Mouse (Mus musculus) spleen, postnatal 36 days (tissue): Measurements from ENCODE around the gene Calm4.
"Not testable (repeated sequence)": the region's sequence is repeated elsewhere in the genome, so short reads cannot be mapped to it uniquely, and the experiment has no call there.

Experiments
- DNase-seq, 2 experiments: peaks; one replicate each; pipeline ENCODE4 v3.0.0; 2022; ENCODE audit warnings: low spot score in 2 of 2, mixed read lengths in 1 of 2

The Calm4 gene

DNA sequence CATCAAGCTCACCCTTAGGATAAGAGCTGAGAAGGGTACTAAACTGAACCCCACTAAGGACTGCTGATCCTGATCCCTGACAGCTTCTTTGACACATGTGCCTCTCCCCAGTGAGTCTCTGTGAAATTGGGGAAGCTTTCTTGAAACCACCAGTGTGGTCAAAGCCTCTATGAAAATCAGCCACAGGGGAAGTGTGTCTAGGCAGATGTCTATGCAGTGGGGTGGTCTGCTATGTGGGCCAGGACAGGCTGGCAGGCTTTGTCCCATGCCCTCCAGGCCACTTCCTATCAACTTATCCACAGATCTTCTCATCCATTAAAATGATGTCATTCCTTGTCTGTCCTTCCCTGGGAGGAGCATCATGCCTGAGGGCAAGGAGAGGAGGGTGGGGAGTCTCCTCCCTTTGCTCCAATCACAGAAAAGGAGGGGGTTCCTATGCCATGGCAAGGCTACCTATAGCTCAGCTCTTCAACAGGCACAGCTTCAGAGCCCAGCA lies at the start of gene Calm4:
Gene Calm4, plus strand, starts transcription at position 446 of the 496 bp plus-strand sequence.
- DNase-seq: not testable (repeated sequence)

DNA sequence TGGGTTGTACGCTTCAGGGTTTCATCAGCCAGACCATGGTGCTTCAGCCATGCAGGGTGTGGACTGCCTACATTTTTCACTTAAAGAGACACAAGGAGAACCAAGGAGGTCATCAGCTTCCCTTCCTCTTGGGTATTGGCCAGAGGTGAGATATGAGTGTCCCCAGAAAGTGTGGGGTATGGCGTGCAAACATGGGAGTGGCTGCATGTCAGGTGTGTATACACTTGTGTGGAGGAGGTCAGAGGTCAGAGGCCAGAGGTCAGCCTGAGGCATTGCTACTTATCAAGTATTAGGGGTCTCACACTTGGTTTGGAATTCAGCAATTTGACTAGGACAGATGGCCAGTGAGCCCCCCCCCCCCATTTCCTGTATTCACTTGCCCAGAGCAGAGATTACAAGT lies 49.0 kb upstream of the Calm4 start:
- no peak for DNase-seq

DNA sequence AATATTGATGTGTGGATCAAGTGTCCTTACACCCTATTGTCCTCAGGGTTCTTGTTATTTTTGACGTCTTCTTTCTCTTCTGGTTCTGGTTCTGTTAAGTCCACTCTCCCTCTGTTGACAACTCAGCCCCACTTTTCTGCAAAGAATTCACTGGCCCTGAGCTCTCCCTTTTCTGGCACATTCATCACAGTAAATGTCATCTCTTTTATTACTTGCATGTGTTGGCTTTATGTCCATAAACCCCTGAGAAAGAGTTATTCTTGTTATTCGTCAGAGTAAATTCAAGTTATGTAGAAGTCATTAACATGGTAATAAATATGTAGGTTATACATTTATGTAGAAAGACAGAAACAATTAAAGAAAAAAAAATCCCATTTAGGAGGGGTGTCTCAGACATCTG lies 48.0 kb upstream of the Calm4 start:
- DNase-seq: no peak

DNA sequence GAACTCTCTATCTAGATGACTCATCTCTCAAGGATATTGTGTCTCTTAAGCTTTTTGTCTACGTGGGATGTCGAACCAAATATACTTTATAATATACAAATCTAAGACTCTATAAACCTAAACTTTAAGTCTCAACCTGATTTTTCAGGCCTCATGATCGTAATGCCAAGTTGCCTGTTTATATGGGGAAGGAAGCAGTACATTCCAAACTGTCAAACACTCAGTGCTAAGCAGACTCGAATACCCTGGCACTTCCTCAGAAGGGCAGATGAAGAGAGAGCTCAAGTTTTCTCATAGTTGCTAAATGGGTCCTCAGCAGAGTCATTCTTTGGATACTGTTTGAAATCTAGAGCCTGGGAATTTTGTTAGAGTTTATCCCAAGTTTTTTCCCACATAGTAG lies 40.9 kb upstream of the Calm4 start:
- no peak for DNase-seq

DNA sequence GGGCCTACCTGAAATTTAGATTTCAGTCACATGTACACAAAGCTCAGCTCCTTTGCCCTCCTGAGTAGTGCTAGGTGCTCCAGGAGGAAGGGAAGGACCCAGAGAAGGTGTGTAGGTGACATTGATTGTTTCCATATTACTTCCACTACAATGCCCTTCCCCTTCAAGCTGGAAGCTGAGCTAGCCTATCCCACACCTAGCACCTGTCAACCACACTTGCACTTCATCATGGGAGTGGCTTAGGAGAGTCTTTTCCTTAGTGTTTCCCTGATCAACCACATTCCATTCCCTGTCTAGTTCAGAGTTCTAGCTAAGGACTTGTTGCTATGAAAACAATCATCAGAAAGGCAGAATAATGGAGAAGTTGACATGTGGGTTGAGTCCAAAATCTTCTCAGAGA lies 38.8 kb upstream of the Calm4 start:
- DNase-seq: no peak

DNA sequence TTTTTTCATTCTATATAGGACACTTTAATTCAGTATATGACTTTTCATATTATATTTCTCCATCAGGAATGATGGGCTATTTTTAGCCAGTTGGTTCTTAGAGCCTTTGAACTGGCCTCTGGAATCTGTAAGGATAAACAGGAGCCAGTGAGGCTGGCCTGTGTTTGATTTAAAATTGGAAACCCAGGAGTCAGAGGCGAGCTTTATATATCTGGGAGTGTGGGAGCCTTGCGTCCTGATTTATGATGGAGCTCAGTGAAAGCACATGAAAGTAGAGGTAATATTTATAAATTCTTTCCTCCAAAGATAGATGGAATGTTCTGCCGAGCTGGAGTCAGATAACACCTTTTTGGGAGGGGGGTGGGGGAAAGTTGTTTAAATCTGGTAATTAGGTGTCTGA lies 38.2 kb upstream of the Calm4 start:
- no peak for DNase-seq

DNA sequence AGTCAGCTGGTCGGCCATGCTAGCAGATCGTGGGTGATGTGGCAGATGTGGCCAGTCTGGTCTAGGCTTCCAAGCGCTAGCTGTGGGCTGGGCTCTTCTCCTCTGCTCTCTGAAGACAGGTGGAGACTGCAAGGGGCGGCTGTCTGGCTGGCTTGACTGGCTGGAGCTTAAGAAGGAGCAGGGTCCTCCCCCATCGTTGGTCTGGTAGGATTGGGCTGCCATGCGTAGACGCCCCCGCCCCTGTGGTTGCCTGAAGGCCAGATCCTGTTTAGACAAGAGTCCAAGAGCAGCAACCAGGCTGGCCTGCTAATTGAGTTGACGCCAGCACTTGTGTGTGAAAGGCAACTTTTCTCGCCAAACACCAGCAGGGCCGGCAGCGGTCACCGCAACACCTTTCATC lies 33.4 kb upstream of the Calm4 start, which contains the start of gene Calml3:
Gene Calml3, minus strand, starts transcription at position 131 of the 400 bp plus-strand sequence.
- no peak for DNase-seq

DNA sequence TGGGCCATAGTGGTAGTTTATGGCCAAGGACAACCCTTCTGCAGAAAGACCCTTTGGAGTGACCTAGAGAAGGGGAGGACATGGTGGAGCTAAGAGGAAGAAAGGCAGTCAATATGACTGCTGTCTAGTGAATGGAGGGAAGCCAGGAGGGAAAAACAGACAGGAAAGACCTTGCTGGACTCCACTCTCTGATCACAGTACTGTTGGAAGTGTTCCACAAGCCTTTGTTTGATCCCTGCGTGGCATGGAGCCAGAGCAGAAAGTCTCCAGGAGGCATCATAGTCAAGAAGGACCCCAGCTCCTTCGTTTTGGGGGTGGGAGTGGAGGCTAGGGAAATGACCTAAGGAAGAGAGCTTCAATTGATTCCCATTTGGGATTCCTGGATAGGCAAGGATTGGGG lies 32.4 kb upstream of the Calm4 start:
- no peak for DNase-seq

DNA sequence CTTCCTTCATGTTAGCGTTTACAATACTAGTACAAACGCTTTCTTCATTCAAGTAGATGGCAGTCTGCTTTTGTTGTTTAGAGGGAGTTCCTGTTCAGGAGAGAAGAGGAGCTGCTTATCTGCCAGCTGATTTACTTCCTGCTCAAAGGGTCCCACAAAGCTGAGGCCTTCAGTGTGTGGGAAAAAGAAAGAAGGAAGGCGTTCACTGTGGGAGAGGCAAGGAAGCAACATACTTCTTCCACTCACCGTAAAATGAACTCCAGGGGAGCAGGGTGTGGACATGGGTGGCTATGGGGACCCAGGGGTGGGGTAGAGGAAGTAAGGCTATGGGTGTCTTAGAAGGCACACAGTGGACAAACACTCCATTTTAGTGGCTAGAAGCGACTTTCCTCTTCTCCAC lies 31.9 kb upstream of the Calm4 start:
- no peak for DNase-seq

DNA sequence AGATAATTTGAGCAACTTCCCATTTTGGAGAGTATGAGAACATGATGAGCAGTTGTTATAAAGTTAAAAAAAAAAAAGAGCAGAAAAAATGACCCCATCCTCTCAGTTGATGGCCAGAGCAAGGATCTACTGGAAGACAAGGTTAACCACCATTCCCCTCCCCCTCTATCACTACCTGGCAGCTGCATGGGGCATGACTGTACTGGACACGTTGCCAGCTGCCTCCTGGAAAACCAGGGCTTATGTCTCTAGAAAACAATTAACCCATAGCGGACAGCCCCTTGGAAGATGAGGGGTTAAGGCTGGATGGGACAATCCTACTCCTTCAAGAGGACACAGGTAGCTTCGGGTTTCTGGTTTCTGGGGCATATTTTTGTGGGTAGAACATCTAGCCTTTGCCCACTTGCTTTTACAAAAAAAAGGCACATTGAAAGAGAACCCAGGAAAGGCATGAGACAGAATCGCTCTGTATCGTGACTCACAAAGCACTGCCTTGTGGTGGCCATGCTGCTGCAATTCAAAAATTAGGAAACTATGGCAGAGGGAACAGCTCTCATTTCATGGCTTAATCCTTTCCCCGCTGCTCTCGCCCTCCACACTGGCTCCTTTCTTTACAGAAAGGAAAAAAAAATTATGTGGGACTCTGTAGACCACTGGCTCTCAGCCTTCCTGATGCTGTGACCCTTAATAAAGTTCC lies 30.3 kb upstream of the Calm4 start:
- DNase-seq: no peak

DNA sequence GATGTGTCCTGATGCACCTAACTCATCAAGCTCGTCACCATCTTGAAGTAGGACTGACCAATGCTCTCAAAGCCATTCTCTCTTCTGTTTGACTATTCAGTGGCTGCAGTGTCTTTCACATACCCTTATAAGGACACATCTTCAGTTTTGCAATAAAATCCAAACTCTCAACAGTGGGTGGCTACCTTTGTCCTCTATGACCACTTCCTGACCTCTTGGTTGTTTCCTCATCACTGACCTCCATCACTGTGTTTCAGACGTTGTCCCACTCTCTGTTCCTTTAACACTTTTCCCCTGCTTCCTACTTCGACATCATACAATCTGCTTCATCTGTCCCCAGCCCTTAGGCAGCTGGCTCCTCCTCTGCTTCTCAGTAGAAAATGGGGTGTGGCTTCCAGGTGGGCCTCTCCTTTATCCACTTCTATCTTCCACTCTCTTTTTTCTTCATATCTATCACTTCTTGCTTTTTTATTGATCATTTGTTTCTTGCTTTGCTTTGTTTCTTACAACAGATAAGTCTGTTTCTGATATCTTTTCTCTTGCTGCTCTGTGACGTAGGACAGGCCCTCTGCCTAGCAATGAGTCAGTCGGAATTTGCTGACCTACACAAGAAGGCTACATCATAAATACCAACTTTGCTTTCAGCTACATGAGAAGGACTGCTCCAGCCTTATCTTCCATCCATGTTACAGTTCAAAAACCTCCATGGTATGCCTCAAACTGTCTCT lies 19.4 kb upstream of the Calm4 start:
- no peak for DNase-seq

DNA sequence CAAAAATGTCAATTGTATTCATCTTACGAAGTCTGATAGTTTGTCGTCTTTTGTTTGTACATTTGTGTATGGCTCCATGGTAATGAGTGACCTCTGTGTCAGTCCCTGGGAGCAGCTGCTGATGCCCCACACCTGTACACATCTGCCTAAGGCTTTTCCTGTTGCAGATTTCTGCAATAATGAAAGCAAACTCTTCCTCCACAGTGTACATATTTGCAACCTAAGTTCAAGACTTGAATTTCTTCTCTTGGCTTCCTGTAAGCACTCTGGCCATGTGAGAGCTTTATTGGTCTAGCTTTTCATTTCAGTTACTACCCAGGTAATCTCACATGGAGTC lies 18.8 kb upstream of the Calm4 start:
- DNase-seq: no peak

DNA sequence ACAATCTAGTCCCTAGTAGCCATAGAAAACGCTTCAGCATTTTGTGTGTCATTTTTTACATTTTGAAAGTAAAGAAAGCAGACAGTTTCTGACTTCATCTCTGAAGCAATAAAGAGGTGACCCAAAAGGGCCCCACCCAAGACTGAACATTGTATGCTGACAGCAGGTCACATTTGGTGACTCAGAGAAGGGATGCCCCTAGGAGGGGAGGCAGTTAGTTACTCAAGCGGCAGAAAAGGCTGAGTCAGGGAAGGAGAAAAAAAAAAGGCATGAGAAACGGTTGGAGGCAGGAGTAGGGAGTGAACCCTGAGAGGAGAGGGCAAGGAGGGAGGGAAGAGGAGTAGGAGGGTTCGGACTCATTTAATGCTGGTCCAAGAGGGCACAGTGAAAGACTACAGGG lies 15.5 kb upstream of the Calm4 start:
- DNase-seq: no peak

DNA sequence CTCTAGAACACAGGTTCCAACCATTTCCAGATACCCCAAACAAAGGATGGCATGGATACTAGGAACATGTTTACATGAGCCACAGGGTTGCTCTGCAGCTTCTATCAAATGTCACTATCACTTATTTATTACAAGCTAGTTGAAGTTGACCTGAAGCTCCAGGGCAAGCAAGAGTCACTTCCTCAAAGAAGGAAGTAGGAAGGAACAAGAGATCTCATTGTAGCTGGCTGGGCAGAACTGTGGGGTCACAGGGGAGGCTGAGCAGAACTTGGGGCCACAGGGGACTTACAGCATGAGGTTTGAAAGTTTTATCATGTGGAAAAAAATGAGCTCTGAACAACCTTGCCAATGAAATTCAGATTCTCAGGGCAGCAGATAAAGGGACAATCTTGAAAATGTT lies 11.8 kb upstream of the Calm4 start:
- DNase-seq: peak; percentile 13 to 14

DNA sequence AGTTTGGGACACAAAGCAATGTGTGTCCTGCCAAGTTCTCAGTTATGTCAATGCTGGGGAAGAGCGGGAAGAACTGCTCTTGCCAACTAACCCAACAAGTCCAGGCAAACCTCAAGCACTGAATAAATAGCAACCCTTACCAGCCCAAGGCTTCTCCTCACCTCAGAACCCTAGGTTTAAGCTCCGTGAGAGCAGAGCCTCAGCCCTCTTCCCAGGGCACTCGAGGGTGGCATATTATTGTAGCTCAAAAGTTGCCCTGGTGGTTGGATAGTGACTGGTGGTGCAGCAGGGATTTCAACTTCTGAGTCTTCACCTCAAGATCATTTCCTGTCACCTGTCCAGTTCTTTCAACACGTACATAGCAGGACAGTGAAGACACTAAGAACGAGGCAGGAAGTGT lies 6.0 kb upstream of the Calm4 start:
- DNase-seq: no peak

DNA sequence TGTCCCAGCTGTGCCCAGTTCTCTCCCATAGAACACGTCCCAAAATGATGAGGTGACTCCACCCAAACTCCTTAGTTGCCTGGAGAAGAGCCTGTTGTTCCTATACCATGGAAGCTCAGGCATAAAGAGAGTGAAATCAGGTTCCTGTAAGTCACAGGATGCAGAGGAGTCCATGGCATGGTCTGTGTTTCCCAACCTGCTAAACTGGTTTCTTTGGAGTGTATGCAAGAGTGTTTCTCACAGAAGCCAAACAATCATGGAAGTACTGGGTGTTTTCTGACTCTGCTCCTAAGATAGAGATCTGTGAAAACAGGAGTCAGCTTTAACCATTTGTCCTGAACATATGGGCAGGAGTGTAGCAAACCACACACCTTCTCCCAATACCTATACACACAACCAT lies 5.6 kb upstream of the Calm4 start:
- DNase-seq: no peak

DNA sequence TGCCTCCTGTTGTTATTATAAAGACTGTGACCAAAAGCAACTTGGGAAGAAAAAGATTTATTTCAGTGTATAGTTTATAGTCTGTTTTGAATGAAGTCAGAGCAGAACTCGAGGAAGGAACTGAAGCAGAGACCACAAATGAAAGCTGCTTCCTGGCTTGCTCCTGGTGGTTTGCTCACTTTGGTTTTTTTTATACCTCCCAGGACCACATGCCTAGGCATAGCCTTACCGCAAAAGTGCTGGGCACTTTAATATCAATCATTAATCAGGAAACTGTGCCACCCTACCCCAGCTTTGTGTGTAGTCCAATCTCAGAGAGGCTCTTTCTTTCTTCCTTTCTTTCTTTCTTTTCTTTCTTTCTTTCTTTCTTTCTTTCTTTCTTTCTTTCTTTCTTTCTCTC lies 5.1 kb upstream of the Calm4 start:
- no peak for DNase-seq

DNA sequence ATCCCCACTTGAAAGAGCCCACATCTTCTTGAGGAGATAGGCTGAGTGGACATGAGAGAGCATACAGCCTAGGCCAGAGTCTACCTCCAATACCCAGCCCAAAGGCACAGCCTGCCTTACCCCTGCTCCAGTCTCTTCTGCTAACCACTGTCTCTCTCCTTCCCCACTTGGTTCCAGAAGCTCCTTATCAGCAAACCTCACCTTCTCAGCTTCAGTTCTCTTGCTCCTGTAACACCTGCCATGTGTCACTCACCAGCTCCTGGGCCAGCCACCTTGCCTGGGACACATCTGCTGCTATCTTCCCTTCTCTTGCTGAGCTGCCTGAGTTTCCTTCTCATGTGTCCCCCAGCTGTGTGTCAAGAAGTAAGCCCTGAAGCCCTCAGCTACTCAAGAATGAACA lies 3.9 kb upstream of the Calm4 start:
- DNase-seq: not testable (repeated sequence)

DNA sequence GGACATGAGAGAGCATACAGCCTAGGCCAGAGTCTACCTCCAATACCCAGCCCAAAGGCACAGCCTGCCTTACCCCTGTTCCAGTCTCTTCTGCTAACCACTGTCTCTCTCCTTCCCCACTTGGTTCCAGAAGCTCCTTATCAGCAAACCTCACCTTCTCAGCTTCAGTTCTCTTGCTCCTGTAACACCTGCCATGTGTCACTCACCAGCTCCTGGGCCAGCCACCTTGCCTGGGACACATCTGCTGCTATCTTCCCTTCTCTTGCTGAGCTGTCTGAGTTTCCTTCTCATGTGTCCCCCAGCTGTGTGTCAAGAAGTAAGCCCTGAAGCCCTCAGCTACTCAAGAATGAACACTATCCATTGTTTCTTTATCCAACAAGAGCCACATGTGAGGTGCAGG lies 3.1 kb downstream of the Calm4 start:
- DNase-seq: not testable (repeated sequence)

DNA sequence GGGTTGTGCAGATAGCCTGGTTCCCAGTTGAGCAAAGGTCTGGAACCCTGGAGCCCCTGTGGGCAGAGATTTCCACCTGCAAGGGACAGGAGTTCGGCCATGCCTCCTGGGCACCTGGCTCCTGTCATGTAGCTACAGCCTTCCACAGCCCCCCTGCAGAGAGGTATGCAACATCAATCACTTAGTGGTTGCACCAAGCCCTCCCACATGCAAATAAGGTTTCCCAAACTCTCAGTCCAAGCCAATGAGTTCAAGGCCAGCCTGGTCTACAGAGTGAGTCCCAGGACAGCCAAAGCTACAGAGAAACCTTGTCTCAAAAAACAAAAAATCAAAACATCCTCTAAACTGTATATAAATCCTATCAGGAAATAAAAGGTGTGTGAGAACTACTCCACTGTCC lies 12.8 kb downstream of the Calm4 start:
- no peak for DNase-seq

DNA sequence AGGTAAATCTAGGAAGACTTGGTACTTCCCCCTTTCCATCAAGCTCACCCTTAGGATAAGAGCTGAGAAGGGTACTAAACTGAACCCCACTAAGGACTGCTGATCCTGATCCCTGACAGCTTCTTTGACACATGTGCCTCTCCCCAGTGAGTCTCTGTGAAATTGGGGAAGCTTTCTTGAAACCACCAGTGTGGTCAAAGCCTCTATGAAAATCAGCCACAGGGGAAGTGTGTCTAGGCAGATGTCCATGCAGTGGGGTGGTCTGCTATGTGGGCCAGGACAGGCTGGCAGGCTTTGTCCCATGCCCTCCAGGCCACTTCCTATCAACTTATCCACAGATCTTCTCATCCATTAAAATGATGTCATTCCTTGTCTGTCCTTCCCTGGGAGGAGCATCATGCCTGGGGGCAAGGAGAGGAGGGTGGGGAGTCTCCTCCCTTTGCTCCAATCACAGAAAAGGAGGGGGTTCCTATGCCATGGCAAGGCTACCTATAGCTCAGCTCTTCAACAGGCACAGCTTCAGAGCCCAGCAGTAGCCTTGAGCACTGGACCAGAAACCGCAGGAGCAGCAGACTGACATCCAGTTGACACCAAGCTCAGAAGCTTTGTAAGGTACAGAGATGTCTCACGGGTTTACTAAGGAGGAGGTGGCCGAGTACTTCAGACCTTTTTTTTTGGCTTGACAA lies 16.2 kb downstream of the Calm4 start, which contains the start of gene Calm5:
Gene Calm5, plus strand, starts transcription at position 526 of the 686 bp plus-strand sequence.
- DNase-seq: not testable (repeated sequence)

DNA sequence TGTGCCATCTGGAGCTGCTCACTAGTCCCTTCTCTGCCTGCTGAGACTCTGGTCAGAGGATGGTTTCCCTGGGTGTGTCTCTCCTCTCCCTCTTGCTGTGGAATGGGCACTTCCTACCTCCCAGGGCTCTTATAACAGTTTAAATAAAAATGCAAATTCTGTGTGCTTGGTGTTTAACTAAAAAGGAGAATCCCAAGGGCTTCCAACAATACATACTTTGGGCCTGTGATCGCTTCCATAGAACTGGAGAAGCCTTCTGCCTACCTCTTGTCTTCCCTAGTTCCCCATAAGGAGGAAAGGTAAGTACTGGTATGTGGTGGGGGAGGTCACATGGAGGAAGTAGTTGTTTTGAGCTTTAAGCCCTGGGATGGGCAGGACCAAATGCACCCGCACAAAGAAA lies 17.3 kb downstream of the Calm4 start:
- DNase-seq: no peak

DNA sequence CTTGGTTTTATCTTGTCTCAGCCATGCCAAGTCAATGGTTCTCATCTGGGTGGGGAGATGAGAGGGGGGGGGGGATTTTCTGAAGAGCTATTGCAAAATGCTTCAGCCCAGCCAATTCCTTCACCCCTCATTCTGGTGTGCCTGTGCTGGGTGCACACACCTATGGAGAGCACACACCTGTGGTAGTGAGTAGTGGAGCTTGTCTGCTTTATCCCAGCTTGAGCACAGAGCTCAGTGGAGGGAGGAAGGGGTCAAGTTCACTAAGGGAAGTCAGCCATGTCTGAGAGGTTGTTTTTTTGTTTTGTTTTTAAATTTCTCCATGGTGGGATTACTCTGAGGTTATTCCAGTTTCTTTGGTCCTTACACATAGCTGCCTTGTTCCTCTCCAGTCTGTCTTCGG lies 18.7 kb downstream of the Calm4 start:
- DNase-seq: no peak
